Mouse (Mus musculus): ENCODE data around the gene Smad3.

GRCm38 (mm10) chr9:63645084-63645483 is 112.7 kb downstream of the Smad3 start:
- TF ChIP-seq POLR2A (IDR thresholded peaks at IDR 0.05; ENCODE audit: borderline replicate concordance, extremely low read depth, low read depth, low read length), result no peak
- TF ChIP-seq CTCF (IDR thresholded peaks at IDR 0.05; ENCODE audit: insufficient read depth, low read length), result no peak
